ENCODE assay signal across 7 mouse cellular contexts in genomic region chr10:110705672-110706071, GRCm38 (mm10). TPM values are rescaled to one million over a fixed set of nuclear protein-coding genes. Genes with fewer than 3 reads are reported as not detected.
DNase-seq lines count a peak whose midpoint lies in the region; ATAC-seq and TF ChIP-seq lines count a peak whose summit lies in the region.

No protein-coding gene starts in this region.

- TF ChIP-seq EP300 in stomach, postnatal 0 days (optimal IDR thresholded peaks at IDR 0.05), result no peak

- H3K27ac ChIP-seq in liver, embryonic 12.5 days, result no peak overlapping the region
- no peak overlapping the region for H3K27ac ChIP-seq in stomach, postnatal 0 days (replicated peaks)

- H3K9ac ChIP-seq in liver, embryonic 12.5 days, result no peak overlapping the region
- H3K9ac ChIP-seq in stomach, postnatal 0 days (ENCODE audit: low read length), result no peak overlapping the region

- TF ChIP-seq CTCF in stomach, postnatal 0 days (IDR thresholded peaks at IDR 0.05; ENCODE audit: low read depth), result peak; percentile 59

- H3K9me3 ChIP-seq in liver, embryonic 12.5 days (replicated peaks), result no peaks in the 10 kb centered on the region
- H3K9me3 ChIP-seq in stomach, postnatal 0 days (ENCODE audit: control insufficient read depth, low read length), result no peaks in the 10 kb centered on the region

- DNase-seq in liver (peak; percentile 11), R1 (ENCODE audit: low read depth, low spot score) (peak; percentile 86)
- peak; percentile 15 for DNase-seq in induced T-regulatory cell, adult 2 months (ENCODE audit: low read depth)
- DNase-seq in stomach, postnatal 0 days (ENCODE audit: low spot score), result peak; percentile 23
- DNase-seq in right cerebral cortex, postnatal 25 days, result no peak
- no peak for DNase-seq in adrenal gland, adult 18-20 months (ENCODE audit: low spot score in 2 of 2)

- no peak overlapping the region for H3K4me3 ChIP-seq in liver, embryonic 12.5 days
- H3K4me3 ChIP-seq in stomach, postnatal 0 days (ENCODE audit: low read depth, low read length), result no peak overlapping the region

- no peaks in the 10 kb centered on the region for H3K36me3 ChIP-seq in liver, embryonic 12.5 days
- H3K36me3 ChIP-seq in stomach, postnatal 0 days (ENCODE audit: control insufficient read depth, insufficient read depth, low read length), result no peaks in the 10 kb centered on the region

- no peak for ATAC-seq in liver, embryonic 12.5 days
- no peak for ATAC-seq in stomach, postnatal 0 days (ENCODE audit: low FRiP score, low TSS enrichment)

- no peaks in the 10 kb centered on the region for H3K4me1 ChIP-seq in liver, embryonic 12.5 days
- no peaks in the 10 kb centered on the region for H3K4me1 ChIP-seq in stomach, postnatal 0 days (replicated peaks; ENCODE audit: control insufficient read depth, insufficient read depth)

- H3K27me3 ChIP-seq in liver, embryonic 12.5 days (replicated peaks), result no peaks in the 10 kb centered on the region
- no peaks in the 10 kb centered on the region for H3K27me3 ChIP-seq in stomach, postnatal 0 days (ENCODE audit: control insufficient read depth, insufficient read depth, low read length)

- H3K4me2 ChIP-seq in liver, embryonic 12.5 days, result no peak overlapping the region
- no peak overlapping the region for H3K4me2 ChIP-seq in stomach, postnatal 0 days (replicated peaks; ENCODE audit: low read depth)

- WGBS in liver, embryonic 12.5 days (ENCODE audit: insufficient replicate concordance), result 40% methylated on average over 9 of the region's 9 CpGs
- 50% methylated on average over 9 of the region's 9 CpGs for WGBS in stomach, postnatal 0 days

RNA-seq across cellular contexts. Expression of gene E2f7, which starts 39.6 kb away (rescaled TPM):
- 12.0 and 13.2 TPM in 2 replicates for polyA plus RNA-seq in liver, embryonic 12.5 days (2016; fragmentation: Nextera tagmentation; extraction: Ambion mirVana)
- 3.3 and 5.4 TPM in 2 replicates for polyA plus RNA-seq in stomach, postnatal 0 days (2015; fragmentation: Nextera tagmentation; extraction: Ambion mirVana)
- total RNA-seq in adrenal gland, adult 18-20 months (2021), result 1 to 10 TPM; 1.2 to 1.4 TPM

Comparison
In these comparisons a context has a peak if more than half of its experiments do, and no peak if none do; other contexts are left out.
1. DNase-seq: peak in liver (single experiment), R1 (single experiment), induced T-regulatory cell, adult 2 months (single experiment) and stomach, postnatal 0 days (single experiment); none in right cerebral cortex, postnatal 25 days (single experiment) and adrenal gland, adult 18-20 months (0 of 2).